Mouse (Mus musculus): ENCODE data around the gene Arhgef9. TPM values are rescaled to one million over a fixed set of nuclear protein-coding genes. Genes with fewer than 3 reads are reported as not detected.

Arhgef9 gene
- total and polyA plus RNA-seq, 3 experiments = 0.58 to 0.73 (median 0.64) TPM

DNA sequence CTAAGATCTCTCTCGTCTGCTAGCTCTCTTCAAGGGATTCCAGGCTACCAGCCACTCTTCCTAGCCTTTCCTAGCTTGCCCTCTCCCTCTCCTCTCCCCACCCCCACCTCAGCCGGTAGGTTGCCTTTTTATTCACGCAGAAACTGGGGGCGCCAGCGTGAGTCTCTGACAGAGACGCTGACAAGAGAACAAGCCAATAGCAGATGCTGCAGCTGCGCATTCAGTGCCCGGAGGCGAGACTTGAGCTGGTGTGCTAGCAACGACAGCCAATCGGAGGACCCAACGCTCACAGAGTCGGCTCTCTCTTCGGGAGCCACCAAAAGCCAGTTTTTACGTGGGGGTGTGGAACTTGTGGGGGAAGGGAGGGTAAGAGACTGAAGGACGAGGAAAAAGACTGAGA, 30.3 kb downstream of the Arhgef9 start (continued):
- TF ChIP-seq IRF4 (IDR thresholded peaks at IDR 0.05; ENCODE audit: low read depth, low read length) (peak; percentile 23; the same call in 1 of the 2 replicates), MAZ (IDR thresholded peaks at IDR 0.05; ENCODE audit: low read depth, low read length) (peak; percentile 78; the same call in 1 of the 2 replicates)

DNA sequence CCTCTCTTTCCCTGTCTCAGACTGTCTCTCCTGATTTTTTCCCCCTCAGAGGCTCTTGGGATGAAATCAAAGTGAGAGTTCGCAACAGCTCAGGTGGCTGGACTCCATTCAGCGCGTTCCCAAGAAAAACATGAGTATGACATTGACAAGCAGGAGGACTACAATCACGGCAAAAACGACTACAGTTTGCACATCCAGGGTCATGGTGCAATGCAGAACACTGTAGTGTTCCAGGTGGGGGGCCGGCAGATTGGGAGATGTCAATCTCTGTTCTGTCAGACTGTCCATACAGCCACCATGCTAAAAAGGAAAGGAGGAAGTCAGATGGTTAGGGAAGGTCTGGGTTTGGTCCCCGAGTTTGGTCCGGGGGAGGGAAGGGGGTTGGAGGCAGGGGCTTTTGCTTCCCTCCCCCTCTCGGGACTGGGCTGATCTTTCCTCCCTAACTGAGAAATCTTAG, 31.0 kb downstream of the Arhgef9 start:
- Histone ChIP-seq H3K27me3 (replicated peaks) (no peaks in the 10 kb centered on the region), H3K4me3 (replicated peaks in 1 of 3; ENCODE audit: low read depth in 2 of 3, low read length in 2 of 3, poor library complexity in 1 of 3) (peak overlapping the region; percentile 56 to 72 (median 59)), H3K4me1 (ENCODE audit: control insufficient read depth in 1 of 2, insufficient read depth in 2 of 2) (no peaks in the 10 kb centered on the region), H3K4me2 (ENCODE audit: insufficient read depth, low read depth, poor library complexity, severe bottlenecking) (peak overlapping the region; percentile 56), H3K9ac (ENCODE audit: insufficient read depth, low read depth) (peak overlapping the region; percentile 83), H3K36me3 (replicated peaks in 1 of 2; ENCODE audit: control insufficient read depth in 1 of 2, insufficient read depth in 1 of 2, low read length in 1 of 2) (no peaks in the 10 kb centered on the region), H3K27ac (ENCODE audit: insufficient read depth, low read depth) (no peak overlapping the region), H3K9me3 (replicated peaks; ENCODE audit: low read length) (no peaks in the 10 kb centered on the region), H3K79me2 (replicated peaks; ENCODE audit: control insufficient read depth, extremely low read depth, insufficient read depth, poor library complexity, severe bottlenecking) (no peaks in the 10 kb centered on the region)
- peak; percentile 16 for DNase-seq (ENCODE audit: extremely low read depth)
- dilution Hi-C loops (cut with MboI; ENCODE audit: extremely low pct_ligation_motif_present, extremely low pct_unique_long_range_greater_than_20kb, low sequenced_read_pairs) = no loop called here
- TF ChIP-seq MAFK (IDR thresholded peaks at IDR 0.05; ENCODE audit: insufficient replicate concordance, low read length) (no peak), KAT2A (IDR thresholded peaks at IDR 0.05; ENCODE audit: insufficient replicate concordance, low read length) (no peak), HCFC1 (IDR thresholded peaks at IDR 0.05; ENCODE audit: low read depth, low read length) (no peak), MAZ (IDR thresholded peaks at IDR 0.05; ENCODE audit: low read depth, low read length) (no peak), BHLHE40 (IDR thresholded peaks at IDR 0.05; ENCODE audit: low read depth, low read length) (no peak), ZNF384 (IDR thresholded peaks at IDR 0.05; ENCODE audit: low read depth, low read length) (no peak), JUND (conservative IDR thresholded peaks at IDR 0.05; ENCODE audit: low read depth, low read length) (no peak), JUN (IDR thresholded peaks at IDR 0.05; ENCODE audit: insufficient read depth, low read depth, low read length) (no peak), SMC3 (IDR thresholded peaks at IDR 0.05; ENCODE audit: low read depth, low read length) (no peak), RAD21 (IDR thresholded peaks at IDR 0.05; ENCODE audit: low read depth, low read length) (no peak), CTCF (conservative IDR thresholded peaks at IDR 0.05 in 1 of 2, IDR thresholded peaks at IDR 0.05 in 1 of 2; ENCODE audit: low read depth in 2 of 2, low read length in 2 of 2) (no peak), POLR2AphosphoS2 (IDR thresholded peaks at IDR 0.05; ENCODE audit: low read depth, low read length) (no peak), IRF4 (IDR thresholded peaks at IDR 0.05; ENCODE audit: low read depth, low read length) (no peak)
- in situ Hi-C loops (cut with MboI; ENCODE audit: low pct_ligation_motif_present, low pct_unique_long_range_greater_than_20kb, low sequenced_read_pairs) = no loop called here

DNA sequence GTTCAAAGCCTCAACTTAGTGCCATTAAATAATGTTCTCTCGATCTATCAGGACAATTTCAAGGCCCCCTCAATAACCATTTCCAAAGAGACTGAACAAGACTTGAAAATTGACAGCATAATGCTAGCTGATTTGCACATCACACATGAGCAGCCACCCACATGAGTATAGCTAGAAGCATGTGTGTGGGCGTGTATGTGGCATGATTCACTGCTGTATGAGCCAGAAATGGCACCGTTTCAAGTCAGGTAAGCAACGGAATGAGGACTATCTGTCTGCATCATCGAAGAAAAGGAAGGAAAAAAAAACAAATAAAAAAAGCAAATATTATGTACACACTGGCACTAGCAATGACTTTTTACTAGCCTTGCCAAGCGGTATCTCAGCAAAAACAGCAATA, 32.5 kb downstream of the Arhgef9 start:
- peak; percentile 25 for DNase-seq (ENCODE audit: extremely low read depth)
- dilution Hi-C loops (cut with MboI; ENCODE audit: extremely low pct_ligation_motif_present, extremely low pct_unique_long_range_greater_than_20kb, low sequenced_read_pairs) = no loop called here

More for the DNA sequence above, 32.5 kb downstream of the Arhgef9 start:
- no peak overlapping the region for H3K9ac ChIP-seq (ENCODE audit: insufficient read depth, low read depth)
- H3K4me1 ChIP-seq (ENCODE audit: control insufficient read depth in 1 of 2, insufficient read depth in 2 of 2) = no peaks in the 10 kb centered on the region
- H3K9me3 ChIP-seq (replicated peaks; ENCODE audit: low read length) = no peaks in the 10 kb centered on the region
- in situ Hi-C loops (cut with MboI; ENCODE audit: low pct_ligation_motif_present, low pct_unique_long_range_greater_than_20kb, low sequenced_read_pairs) = no loop called here
- no peaks in the 10 kb centered on the region for H3K36me3 ChIP-seq (replicated peaks in 1 of 2; ENCODE audit: control insufficient read depth in 1 of 2, insufficient read depth in 1 of 2, low read length in 1 of 2)
- no peaks in the 10 kb centered on the region for H3K27me3 ChIP-seq (replicated peaks)
- no peak overlapping the region for H3K27ac ChIP-seq (ENCODE audit: insufficient read depth, low read depth)
- TF ChIP-seq MAZ (IDR thresholded peaks at IDR 0.05; ENCODE audit: low read depth, low read length) (no peak), POLR2AphosphoS2 (IDR thresholded peaks at IDR 0.05; ENCODE audit: low read depth, low read length) (no peak), MXI1 (IDR thresholded peaks at IDR 0.05; ENCODE audit: low read depth, low read length) (0 out of 2 replicates have a peak, but pooled peaks have one; percentile 34), TBP (conservative IDR thresholded peaks at IDR 0.05; ENCODE audit: low read depth, low read length) (no peak), RCOR1 (conservative IDR thresholded peaks at IDR 0.05; ENCODE audit: low read depth, low read length) (no peak), USF2 (conservative IDR thresholded peaks at IDR 0.05; ENCODE audit: low read depth, low read length) (no peak), MAX (IDR thresholded peaks at IDR 0.05; ENCODE audit: low read length) (no peak), RAD21 (IDR thresholded peaks at IDR 0.05; ENCODE audit: low read depth, low read length) (no peak), MYC (IDR thresholded peaks at IDR 0.05; ENCODE audit: low read depth, low read length) (0 out of 2 replicates have a peak, but pooled peaks have one; percentile 16), TCF12 (IDR thresholded peaks at IDR 0.05; ENCODE audit: low read depth, low read length) (no peak), SIN3A (IDR thresholded peaks at IDR 0.05; ENCODE audit: low read length) (no peak), ZC3H11A (IDR thresholded peaks at IDR 0.05; ENCODE audit: low read depth, low read length) (no peak), SMC3 (IDR thresholded peaks at IDR 0.05; ENCODE audit: low read depth, low read length) (no peak), EP300 (IDR thresholded peaks at IDR 0.05; ENCODE audit: low read length) (no peak), USF1 (IDR thresholded peaks at IDR 0.05; ENCODE audit: low read depth, low read length) (no peak)
- peak overlapping the region in 1 of 3 experiments; percentile 13 for H3K4me3 ChIP-seq (replicated peaks in 1 of 3; ENCODE audit: low read depth in 2 of 3, low read length in 2 of 3, poor library complexity in 1 of 3)
- peak overlapping the region; percentile 13; the same call in 1 of the 2 replicates for H3K4me2 ChIP-seq (ENCODE audit: insufficient read depth, low read depth, poor library complexity, severe bottlenecking)
- no peaks in the 10 kb centered on the region for H3K79me2 ChIP-seq (replicated peaks; ENCODE audit: control insufficient read depth, extremely low read depth, insufficient read depth, poor library complexity, severe bottlenecking)

All from CH12.LX (cell line).